Mouse (Mus musculus): Measurements from ENCODE around the gene Coro2a. TPM values are rescaled to one million over a fixed set of nuclear protein-coding genes. Genes with fewer than 3 reads are reported as not detected.
"Not testable (repeated sequence)": the region's sequence is repeated elsewhere in the genome, so short reads cannot be mapped to it uniquely, and the experiment has no call there.

Gene Coro2a
- polyA plus RNA-seq (2014; fragmentation: Nextera tagmentation; extraction: Ambion mirVana) = 4.0 and 5.0 TPM in 2 replicates

- Histone ChIP-seq H3K4me3 (ENCODE audit: low read depth, low read length) (peak within 1 kb of the TSS; percentile 60), H3K9me3 (ENCODE audit: control insufficient read depth, low read length) (no peaks in the 10 kb centered on the region), H3K27ac (replicated peaks; ENCODE audit: low read depth, low read length) (no peak within 1 kb of the TSS), H3K27me3 (replicated peaks; ENCODE audit: control insufficient read depth, insufficient read depth, low read length) (peaks cover 37% of the 10 kb centered on the region), H3K4me1 (ENCODE audit: control insufficient read depth, insufficient read depth, low read length) (no peaks in the 10 kb centered on the region; the same call in 1 of the 2 replicates), H3K4me2 (ENCODE audit: low read depth, low read length) (peak within 1 kb of the TSS; percentile 97), H3K9ac (ENCODE audit: low read depth, low read length) (peak within 1 kb of the TSS; percentile 61), H3K36me3 (ENCODE audit: control insufficient read depth, insufficient read depth, low read length) (no peaks in the 10 kb centered on the region)
- ATAC-seq (ENCODE audit: low read depth) = peak; percentile 78
- under 1% methylated on average over 25 of the region's 66 CpGs for WGBS
- DNase-seq (ENCODE audit: low spot score) = peak; percentile 66
These were observed at the start of gene Coro2a for GRCm38 (mm10) chr4:46601844-46602423. Coro2a (minus strand) TSS chr4:46602202.

- peak within 1 kb of the TSS; percentile 95 for H3K4me2 ChIP-seq (ENCODE audit: low read depth, low read length)
- 0% methylated on average over 39 of the region's 69 CpGs for WGBS
- DNase-seq (ENCODE audit: low spot score) (peak; percentile 95), ATAC-seq (ENCODE audit: low read depth) (peak; percentile 98)
- H3K36me3 ChIP-seq (ENCODE audit: control insufficient read depth, insufficient read depth, low read length) = no peaks in the 10 kb centered on the region
- peak within 1 kb of the TSS; percentile 77 for H3K9ac ChIP-seq (ENCODE audit: low read depth, low read length)
- no peaks in the 10 kb centered on the region for H3K9me3 ChIP-seq (ENCODE audit: control insufficient read depth, low read length)
- H3K4me3 ChIP-seq (ENCODE audit: low read depth, low read length) = peak within 1 kb of the TSS; percentile 75
- H3K4me1 ChIP-seq (ENCODE audit: control insufficient read depth, insufficient read depth, low read length) = peaks cover 9% of the 10 kb centered on the region; the same call in 1 of the 2 replicates
- peak within 1 kb of the TSS; percentile 84 for H3K27ac ChIP-seq (replicated peaks; ENCODE audit: low read depth, low read length)
- peaks cover 21% of the 10 kb centered on the region; the same call in 1 of the 2 replicates for H3K27me3 ChIP-seq (replicated peaks; ENCODE audit: control insufficient read depth, insufficient read depth, low read length)
These were observed 48.2 kb upstream of the Coro2a start, which contains the start of gene Tbc1d2 for GRCm38 (mm10) chr4:46650086-46650753. Tbc1d2 (minus strand) TSS chr4:46650209.

- Histone ChIP-seq H3K27ac (replicated peaks; ENCODE audit: low read depth, low read length) (no peak overlapping the region), H3K36me3 (ENCODE audit: control insufficient read depth, insufficient read depth, low read length) (no peaks in the 10 kb centered on the region), H3K4me1 (ENCODE audit: control insufficient read depth, insufficient read depth, low read length) (peaks cover 9% of the 10 kb centered on the region; the same call in 1 of the 2 replicates), H3K9me3 (ENCODE audit: control insufficient read depth, low read length) (no peaks in the 10 kb centered on the region), H3K4me3 (ENCODE audit: low read depth, low read length) (peak overlapping the region; percentile 75), H3K4me2 (ENCODE audit: low read depth, low read length) (peak overlapping the region; percentile 95), H3K27me3 (replicated peaks; ENCODE audit: control insufficient read depth, insufficient read depth, low read length) (peaks cover 21% of the 10 kb centered on the region; the same call in 1 of the 2 replicates), H3K9ac (ENCODE audit: low read depth, low read length) (peak overlapping the region; percentile 77; the same call in 1 of the 2 replicates)
- no peak for DNase-seq (ENCODE audit: low spot score)
- ATAC-seq (ENCODE audit: low read depth) = no peak
- 55% methylated on average over 4 of the region's 4 CpGs for WGBS
These were observed 47.2 kb upstream of the Coro2a start for GRCm38 (mm10) chr4:46649161-46649560.

- DNase-seq (ENCODE audit: low spot score) (no peak), ATAC-seq (ENCODE audit: low read depth) (no peak)
- Histone ChIP-seq H3K4me1 (ENCODE audit: control insufficient read depth, insufficient read depth, low read length) (no peaks in the 10 kb centered on the region), H3K9ac (ENCODE audit: low read depth, low read length) (no peak overlapping the region), H3K9me3 (ENCODE audit: control insufficient read depth, low read length) (no peaks in the 10 kb centered on the region), H3K27ac (replicated peaks; ENCODE audit: low read depth, low read length) (no peak overlapping the region; the same call in 1 of the 2 replicates), H3K36me3 (ENCODE audit: control insufficient read depth, insufficient read depth, low read length) (no peaks in the 10 kb centered on the region), H3K4me2 (ENCODE audit: low read depth, low read length) (no peak overlapping the region), H3K27me3 (replicated peaks; ENCODE audit: control insufficient read depth, insufficient read depth, low read length) (peaks cover 2% of the 10 kb centered on the region; the same call in 1 of the 2 replicates), H3K4me3 (ENCODE audit: low read depth, low read length) (no peak overlapping the region)
- WGBS = 84% methylated on average over 8 of the region's 8 CpGs
These were observed 41.7 kb upstream of the Coro2a start for GRCm38 (mm10) chr4:46643676-46644112.

GRCm38 (mm10) chr4:46642924-46643675 is 41.1 kb upstream of the Coro2a start:
- DNase-seq (ENCODE audit: low spot score) (no peak), ATAC-seq (ENCODE audit: low read depth) (no peak)
- Histone ChIP-seq H3K4me3 (ENCODE audit: low read depth, low read length) (no peak overlapping the region), H3K27me3 (replicated peaks; ENCODE audit: control insufficient read depth, insufficient read depth, low read length) (no peaks in the 10 kb centered on the region), H3K36me3 (ENCODE audit: control insufficient read depth, insufficient read depth, low read length) (no peaks in the 10 kb centered on the region), H3K4me1 (ENCODE audit: control insufficient read depth, insufficient read depth, low read length) (no peaks in the 10 kb centered on the region), H3K4me2 (ENCODE audit: low read depth, low read length) (no peak overlapping the region), H3K9me3 (ENCODE audit: control insufficient read depth, low read length) (no peaks in the 10 kb centered on the region), H3K9ac (ENCODE audit: low read depth, low read length) (no peak overlapping the region), H3K27ac (replicated peaks; ENCODE audit: low read depth, low read length) (0 out of 2 replicates have a peak overlapping the region, but pooled peaks have one; percentile 8)
- 56% methylated on average over 8 of the region's 8 CpGs for WGBS

GRCm38 (mm10) chr4:46641283-46641682 is 39.3 kb upstream of the Coro2a start:
- no peak overlapping the region for H3K4me2 ChIP-seq (ENCODE audit: low read depth, low read length)
- DNase-seq (ENCODE audit: low spot score) = no peak
- WGBS = 78% methylated on average over 4 of the region's 4 CpGs
- H3K4me1 ChIP-seq (ENCODE audit: control insufficient read depth, insufficient read depth, low read length) = no peaks in the 10 kb centered on the region
- no peak overlapping the region for H3K9ac ChIP-seq (ENCODE audit: low read depth, low read length)
- ATAC-seq (ENCODE audit: low read depth) = no peak
- H3K27ac ChIP-seq (replicated peaks; ENCODE audit: low read depth, low read length) = no peak overlapping the region
- H3K27me3 ChIP-seq (replicated peaks; ENCODE audit: control insufficient read depth, insufficient read depth, low read length) = no peaks in the 10 kb centered on the region
- H3K36me3 ChIP-seq (ENCODE audit: control insufficient read depth, insufficient read depth, low read length) = no peaks in the 10 kb centered on the region
- no peaks in the 10 kb centered on the region for H3K9me3 ChIP-seq (ENCODE audit: control insufficient read depth, low read length)
- no peak overlapping the region for H3K4me3 ChIP-seq (ENCODE audit: low read depth, low read length)

- DNase-seq (ENCODE audit: low spot score) (no peak), ATAC-seq (ENCODE audit: low read depth) (no peak)
- H3K4me2 ChIP-seq (ENCODE audit: low read depth, low read length) = no peak overlapping the region
- no peaks in the 10 kb centered on the region for H3K9me3 ChIP-seq (ENCODE audit: control insufficient read depth, low read length)
- H3K27me3 ChIP-seq (replicated peaks; ENCODE audit: control insufficient read depth, insufficient read depth, low read length) = no peaks in the 10 kb centered on the region
- no peaks in the 10 kb centered on the region for H3K36me3 ChIP-seq (ENCODE audit: control insufficient read depth, insufficient read depth, low read length)
- WGBS = 66% methylated on average over 8 of the region's 8 CpGs
- no peak overlapping the region for H3K9ac ChIP-seq (ENCODE audit: low read depth, low read length)
- no peaks in the 10 kb centered on the region for H3K4me1 ChIP-seq (ENCODE audit: control insufficient read depth, insufficient read depth, low read length)
- no peak overlapping the region for H3K4me3 ChIP-seq (ENCODE audit: low read depth, low read length)
- H3K27ac ChIP-seq (replicated peaks; ENCODE audit: low read depth, low read length) = no peak overlapping the region
These were observed 37.9 kb upstream of the Coro2a start for GRCm38 (mm10) chr4:46639866-46640265.

GRCm38 (mm10) chr4:46637250-46637649 is 35.2 kb upstream of the Coro2a start:
- H3K36me3 ChIP-seq (ENCODE audit: control insufficient read depth, insufficient read depth, low read length); H3K4me2 ChIP-seq (ENCODE audit: low read depth, low read length); DNase-seq (ENCODE audit: low spot score); H3K27ac ChIP-seq (replicated peaks; ENCODE audit: low read depth, low read length); ATAC-seq (ENCODE audit: low read depth); H3K4me1 ChIP-seq (ENCODE audit: control insufficient read depth, insufficient read depth, low read length); H3K27me3 ChIP-seq (replicated peaks; ENCODE audit: control insufficient read depth, insufficient read depth, low read length); H3K4me3 ChIP-seq (ENCODE audit: low read depth, low read length); H3K9me3 ChIP-seq (ENCODE audit: control insufficient read depth, low read length); H3K9ac ChIP-seq (ENCODE audit: low read depth, low read length): not testable (repeated sequence)
- 92% methylated on average over 10 of the region's 10 CpGs for WGBS

Data from embryonic facial prominence, embryonic 14.5 days (tissue).